Mouse (Mus musculus) spleen, adult 18-20 months (tissue): ENCODE results near the gene Sik3.
A peak's percentile ranks its signal among the peaks of the same experiment; 100 is the strongest.
"Not testable (repeated sequence)": the region's sequence is repeated elsewhere in the genome, so short reads cannot be mapped to it uniquely, and the experiment has no call there.

ENCODE experiments used
- DNase-seq, 2 experiments: peaks; one replicate each; pipeline ENCODE4 v3.0.0; 2022; ENCODE audit warnings: mixed read lengths in 2 of 2

Sik3 gene

GRCm38 (mm10) chr9:46112246-46112645, 99.6 kb downstream of the Sik3 start:
- no peak for DNase-seq

GRCm38 (mm10) chr9:46118844-46119385, 106.3 kb downstream of the Sik3 start:
- no peak for DNase-seq

- peak in 1 of 2 experiments; percentile 24 for DNase-seq
Measured at GRCm38 (mm10) chr9:46119943-46120441, 107.4 kb downstream of the Sik3 start.

- no peak for DNase-seq
Measured at GRCm38 (mm10) chr9:46120468-46121253, 108.0 kb downstream of the Sik3 start.

GRCm38 (mm10) chr9:46121486-46121885, 108.9 kb downstream of the Sik3 start:
- no peak for DNase-seq

GRCm38 (mm10) chr9:46122731-46123130, 110.1 kb downstream of the Sik3 start:
- DNase-seq: no peak

- DNase-seq: no peak
Measured at GRCm38 (mm10) chr9:46126295-46126694, 113.7 kb downstream of the Sik3 start.

- no peak for DNase-seq
Measured at GRCm38 (mm10) chr9:46127326-46127725, 114.7 kb downstream of the Sik3 start.

GRCm38 (mm10) chr9:46129241-46129640, 116.6 kb downstream of the Sik3 start:
- DNase-seq: no peak

GRCm38 (mm10) chr9:46132821-46133220, 120.2 kb downstream of the Sik3 start:
- DNase-seq: not testable (repeated sequence)

GRCm38 (mm10) chr9:46138831-46139230, 126.2 kb downstream of the Sik3 start:
- no peak for DNase-seq

- no peak for DNase-seq
Measured at GRCm38 (mm10) chr9:46140811-46141210, 128.2 kb downstream of the Sik3 start.

- DNase-seq: no peak
Measured at GRCm38 (mm10) chr9:46142031-46142430, 129.4 kb downstream of the Sik3 start.

- no peak for DNase-seq
Measured at GRCm38 (mm10) chr9:46142492-46142891, 129.9 kb downstream of the Sik3 start.

GRCm38 (mm10) chr9:46144976-46145375, 132.4 kb downstream of the Sik3 start:
- no peak for DNase-seq

- DNase-seq: no peak
Measured at GRCm38 (mm10) chr9:46146437-46146836, 133.8 kb downstream of the Sik3 start.

- DNase-seq: no peak
Measured at GRCm38 (mm10) chr9:46148723-46149122, 136.1 kb downstream of the Sik3 start.

GRCm38 (mm10) chr9:46149392-46149791, 136.8 kb downstream of the Sik3 start:
- DNase-seq: no peak

- no peak for DNase-seq
Measured at GRCm38 (mm10) chr9:46150116-46150515, 137.5 kb downstream of the Sik3 start.

- no peak for DNase-seq
Measured at GRCm38 (mm10) chr9:46150890-46151703, 138.5 kb downstream of the Sik3 start.

- DNase-seq: no peak
Measured at GRCm38 (mm10) chr9:46151704-46152040, 139.1 kb downstream of the Sik3 start.

- no peak for DNase-seq
Measured at GRCm38 (mm10) chr9:46152067-46153015, 139.7 kb downstream of the Sik3 start.
